In genomic region chr2:102077554-102077953, GRCm38 (mm10) we compare ENCODE assay signal across 7 mouse cellular contexts.
DNase-seq lines count a peak whose midpoint lies in the region; ATAC-seq and TF ChIP-seq lines count a peak whose summit lies in the region.

No protein-coding gene starts in this region.

- H3K36me3 ChIP-seq in forebrain, embryonic 12.5 days (replicated peaks): peaks cover 18% of the 10 kb centered on the region
- no peaks in the 10 kb centered on the region for H3K36me3 ChIP-seq in liver, postnatal 0 days (replicated peaks; ENCODE audit: insufficient read depth, low read length)

- TF ChIP-seq EP300 in liver, postnatal 0 days (IDR thresholded peaks at IDR 0.05; ENCODE audit: low read depth): no peak

- no peak overlapping the region for H3K9ac ChIP-seq in forebrain, embryonic 12.5 days
- H3K9ac ChIP-seq in liver, postnatal 0 days (replicated peaks): no peak overlapping the region

- 0 out of 2 replicates have a peak, but pooled peaks have one; percentile 23 for ATAC-seq in forebrain, embryonic 12.5 days (ENCODE audit: low FRiP score)
- no peak for ATAC-seq in liver, postnatal 0 days

- no peaks in the 10 kb centered on the region for H3K4me1 ChIP-seq in forebrain, embryonic 12.5 days
- H3K4me1 ChIP-seq in liver, postnatal 0 days (ENCODE audit: insufficient read depth): no peaks in the 10 kb centered on the region

- 54% methylated on average over 4 of the region's 4 CpGs for WGBS in forebrain, embryonic 12.5 days
- 49% methylated on average over 4 of the region's 4 CpGs for WGBS in liver, postnatal 0 days (ENCODE audit: insufficient replicate concordance)

- H3K27me3 ChIP-seq in forebrain, embryonic 12.5 days: no peaks in the 10 kb centered on the region
- no peaks in the 10 kb centered on the region for H3K27me3 ChIP-seq in liver, postnatal 0 days (ENCODE audit: insufficient read depth, low read length)

- no peak overlapping the region for H3K4me2 ChIP-seq in forebrain, embryonic 12.5 days
- no peak overlapping the region for H3K4me2 ChIP-seq in liver, postnatal 0 days (ENCODE audit: low read depth, low read length)

- no peak overlapping the region for H3K4me3 ChIP-seq in forebrain, embryonic 12.5 days (replicated peaks)
- H3K4me3 ChIP-seq in liver, postnatal 0 days (ENCODE audit: low read depth, low read length): no peak overlapping the region

- peak; percentile 75 to 76 for DNase-seq in B cell, adult 2 months
- peak; percentile 85 for DNase-seq in ES-CJ7 (ENCODE audit: low read depth, low spot score)
- peak; percentile 23 for DNase-seq in c-Kit-positive CD71-positive TER-119-negative erythroid progenitor cells, embryonic 14.5 days (ENCODE audit: low read depth)
- peak; percentile 85 for DNase-seq in kidney, adult 9 months
- peak; percentile 65 for DNase-seq in liver, postnatal 0 days
- DNase-seq in right cerebral cortex, adult 2 months (ENCODE audit: low spot score in 2 of 2): peak; percentile 85 to 90

- no peaks in the 10 kb centered on the region for H3K9me3 ChIP-seq in forebrain, embryonic 12.5 days
- peaks cover 4% of the 10 kb centered on the region; the same call in 1 of the 2 replicates for H3K9me3 ChIP-seq in liver, postnatal 0 days (ENCODE audit: low read length)

- no peak overlapping the region for H3K27ac ChIP-seq in forebrain, embryonic 12.5 days
- H3K27ac ChIP-seq in liver, postnatal 0 days (ENCODE audit: low read depth): no peak overlapping the region

- peak; percentile 80 for TF ChIP-seq CTCF in liver, postnatal 0 days (IDR thresholded peaks at IDR 0.05; ENCODE audit: low read depth)

Comparison
In these comparisons a context has a peak if more than half of its experiments do, and no peak if none do; other contexts are left out.
1. DNase-seq: peak in every context shown above with its lines; median percentile 88 in right cerebral cortex, adult 2 months; 85 in ES-CJ7; 85 in kidney, adult 9 months; 76 in B cell, adult 2 months; 65 in liver, postnatal 0 days; 23 in c-Kit-positive CD71-positive TER-119-negative erythroid progenitor cells, embryonic 14.5 days.